Mouse (Mus musculus) neural tube, embryonic 15.5 days (tissue): ENCODE measurements at regions not wholly inside any gene's neighbourhood (a gene's known extent, or its start where the extent isn't known, plus 50 kb on each side); places are given as distances from the start of the nearest gene placed in this dataset.

Experiments used
- ATAC-seq: fragments of 200-750 bp; cut with Nextera tagmentation; 2 replicates; pipeline ENCODE4 v1.8.0; 2017; ENCODE audit warnings: mild to moderate bottlenecking, moderate TSS enrichment, moderate library complexity; ENCODE audit not compliant: low FRiP score
- H3K27ac ChIP-seq: fragments of 300-500 bp; sonication (generic); replicated peaks from 2 replicates; pipeline ENCODE4 v1.5.1; 2015; ENCODE audit warnings: mild to moderate bottlenecking, inconsistent platforms
- H3K27me3 ChIP-seq: fragments of 300-500 bp; sonication (generic); replicated peaks from 2 replicates; pipeline ENCODE4 v1.6.1; 2015; ENCODE audit warnings: inconsistent platforms
- H3K36me3 ChIP-seq: fragments of 300-500 bp; sonication (generic); 2 replicates; pipeline ENCODE4 v1.6.1; 2015; ENCODE audit warnings: inconsistent platforms
- H3K4me1 ChIP-seq: fragments of 300-500 bp; sonication (generic); 2 replicates; pipeline ENCODE4 v1.6.1; 2015; ENCODE audit warnings: inconsistent platforms
- H3K4me2 ChIP-seq: fragments of 300-500 bp; sonication (generic); 2 replicates; pipeline ENCODE4 v1.6.1; 2015; ENCODE audit warnings: inconsistent platforms, mild to moderate bottlenecking, moderate library complexity
- H3K4me3 ChIP-seq: fragments of 300-500 bp; sonication (generic); replicated peaks from 2 replicates; pipeline ENCODE4 v1.5.1; 2015; ENCODE audit warnings: mild to moderate bottlenecking, inconsistent platforms
- H3K9ac ChIP-seq: fragments of 300-500 bp; sonication (generic); replicated peaks from 2 replicates; pipeline ENCODE4 v1.6.1; 2015; ENCODE audit warnings: mild to moderate bottlenecking, inconsistent platforms
- H3K9me3 ChIP-seq: fragments of 300-500 bp; sonication (generic); replicated peaks from 2 replicates; pipeline ENCODE4 v1.6.1; 2016; ENCODE audit warnings: inconsistent platforms
- WGBS: fragments of 180-500 bp; shearing (Covaris S2); methylation state at CpG from one replicate; pipeline ENCODE4 v1.1.7; 2015; ENCODE audit warnings: mixed read lengths; 5-methylcytosine and 5-hydroxymethylcytosine counted together

DNA sequence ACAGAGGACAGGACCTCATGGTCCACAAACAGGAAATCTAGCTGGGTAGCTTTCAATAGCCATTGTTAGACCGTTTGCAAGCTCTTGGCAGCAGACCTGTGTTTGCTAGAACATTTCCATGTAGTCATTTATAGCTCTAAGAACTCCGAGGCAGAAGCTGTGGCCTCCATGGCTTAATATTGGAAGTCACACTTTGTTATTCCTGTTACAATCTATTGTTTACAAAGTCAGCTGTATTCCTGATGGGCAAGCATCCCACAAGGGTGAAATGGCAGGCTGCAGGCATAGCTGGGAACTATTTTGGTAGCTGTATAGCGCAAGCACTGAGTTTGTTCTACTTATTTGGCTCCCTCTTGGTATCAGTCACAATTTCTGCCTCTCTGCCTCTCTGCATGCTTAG, 71.8 kb upstream of the Gnpda2 start:
- no peak overlapping the region for H3K27ac ChIP-seq
- no peak overlapping the region for H3K4me3 ChIP-seq
- no peak overlapping the region for H3K4me2 ChIP-seq
- no peaks in the 10 kb centered on the region for H3K27me3 ChIP-seq
- no peaks in the 10 kb centered on the region for H3K9me3 ChIP-seq
- H3K4me1 ChIP-seq = no peaks in the 10 kb centered on the region
- 66% methylated on average over 3 of the region's 3 CpGs for WGBS
- no peak for ATAC-seq
- H3K36me3 ChIP-seq = no peaks in the 10 kb centered on the region
- no peak overlapping the region for H3K9ac ChIP-seq
